Mouse (Mus musculus) adrenal gland, postnatal 4 days (tissue): ENCODE data around the gene Ralgds. TPM values are rescaled to one million over a fixed set of nuclear protein-coding genes. Genes with fewer than 3 reads are reported as not detected.

ENCODE experiments used
- DNase-seq, 2 experiments: peaks; one replicate each; pipeline ENCODE4 v3.0.0; 2021 to 2022; ENCODE audit warnings: low spot score in 2 of 2, mixed read lengths in 2 of 2
- total RNA-seq, 2 experiments: library from RNA; stranded (reverse); gene quantifications; 2 replicates each; pipeline ENCODE4 v1.2.3; 2021

Ralgds gene
- total RNA-seq, 2 experiments from 2014 or later: 65.0 to 67.0 TPM

- DNase-seq: no peak
These were observed 39.4 kb downstream of the Ralgds start for GRCm38 (mm10) chr2:28552301-28552700.

GRCm38 (mm10) chr2:28557452-28557851 is 44.5 kb downstream of the Ralgds start:
- DNase-seq: no peak

GRCm38 (mm10) chr2:28563303-28563702 is 50.4 kb downstream of the Ralgds start, which contains the start of gene Cel:
Gene Cel, minus strand, starts transcription at chr2:28563403.
- no peak for DNase-seq

GRCm38 (mm10) chr2:28563830-28564229 is 50.9 kb downstream of the Ralgds start:
- no peak for DNase-seq

- no peak for DNase-seq
These were observed 51.5 kb downstream of the Ralgds start for GRCm38 (mm10) chr2:28564380-28564779.

GRCm38 (mm10) chr2:28566545-28566944 is 53.6 kb downstream of the Ralgds start:
- no peak for DNase-seq

- DNase-seq: no peak
These were observed 57.0 kb downstream of the Ralgds start for GRCm38 (mm10) chr2:28569903-28570302.

- no peak for DNase-seq
These were observed 62.4 kb downstream of the Ralgds start for GRCm38 (mm10) chr2:28575341-28575740.

GRCm38 (mm10) chr2:28576815-28577214 is 63.9 kb downstream of the Ralgds start:
- no peak for DNase-seq

- no peak for DNase-seq
These were observed 65.1 kb downstream of the Ralgds start for GRCm38 (mm10) chr2:28578003-28578402.

- DNase-seq: peak; percentile 74
These were observed 69.9 kb downstream of the Ralgds start for GRCm38 (mm10) chr2:28582647-28583353.

- no peak for DNase-seq
These were observed 70.7 kb downstream of the Ralgds start, which contains the start of gene Gtf3c5 for GRCm38 (mm10) chr2:28583651-28584050. Gene Gtf3c5, minus strand, starts transcription at chr2:28583751.

GRCm38 (mm10) chr2:28585043-28585571 is 72.2 kb downstream of the Ralgds start:
- DNase-seq: peak; percentile 28 to 64

- DNase-seq: no peak
These were observed 72.8 kb downstream of the Ralgds start for GRCm38 (mm10) chr2:28585730-28586129.

GRCm38 (mm10) chr2:28588574-28588973 is 75.6 kb downstream of the Ralgds start:
- DNase-seq: no peak

GRCm38 (mm10) chr2:28591479-28591878 is 78.6 kb downstream of the Ralgds start:
- no peak for DNase-seq

- peak; percentile 42 to 43 for DNase-seq
These were observed 79.9 kb downstream of the Ralgds start for GRCm38 (mm10) chr2:28592809-28593208.

GRCm38 (mm10) chr2:28596021-28596420 is 83.1 kb downstream of the Ralgds start:
- DNase-seq: no peak

- no peak for DNase-seq
These were observed 84.1 kb downstream of the Ralgds start for GRCm38 (mm10) chr2:28596998-28597397.

GRCm38 (mm10) chr2:28597733-28598547 is 85.0 kb downstream of the Ralgds start:
- no peak for DNase-seq

- DNase-seq: no peak
These were observed 86.0 kb downstream of the Ralgds start for GRCm38 (mm10) chr2:28598692-28599568.
